Mouse (Mus musculus): Measurements from ENCODE around the gene Abhd6. TPM values are rescaled to one million over a fixed set of nuclear protein-coding genes. Genes with fewer than 3 reads are reported as not detected.

Abhd6 gene
- polyA plus RNA-seq, 1 experiment from 2014 or later, result 91.7 TPM

DNA sequence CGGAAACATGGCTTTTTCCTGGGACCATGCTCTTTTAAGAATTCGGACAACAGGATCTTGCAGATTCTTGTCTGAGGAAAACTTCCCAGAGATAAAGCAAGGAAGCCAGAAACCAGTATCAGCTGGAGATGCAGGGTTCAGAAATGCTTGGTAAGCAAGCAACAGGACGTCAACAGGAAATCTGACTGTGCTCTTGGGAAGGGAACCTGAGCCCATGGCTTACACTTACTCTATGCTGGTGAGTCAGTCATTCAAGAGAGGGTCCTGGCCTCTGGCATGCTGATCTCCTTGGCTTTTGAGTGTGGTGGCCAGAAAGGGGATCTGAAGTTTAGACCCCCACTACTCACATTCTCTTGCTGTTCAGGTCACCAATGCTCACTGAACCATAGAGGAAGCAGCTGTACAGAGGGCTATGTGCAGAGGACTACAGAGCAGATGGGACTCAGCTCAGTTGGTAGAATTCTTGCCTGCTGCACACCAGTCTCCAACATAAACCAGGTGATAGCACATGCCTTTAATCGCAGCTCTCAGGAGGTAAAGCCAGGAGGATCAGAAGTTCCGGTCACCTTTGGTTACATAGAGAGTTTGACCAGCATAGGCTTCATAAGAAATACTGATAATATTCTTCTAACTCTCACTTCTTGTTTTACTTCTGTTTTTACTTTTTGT, 11.5 kb upstream of the Abhd6 start:
- H3K4me3 ChIP-seq (ENCODE audit: low read depth, low read length), result no peak overlapping the region
- no peaks in the 10 kb centered on the region for H3K9me3 ChIP-seq (ENCODE audit: control insufficient read depth, low read length)
- no peaks in the 10 kb centered on the region for H3K36me3 ChIP-seq (ENCODE audit: control insufficient read depth, insufficient read depth, low read length)
- H3K4me2 ChIP-seq (replicated peaks; ENCODE audit: low read depth), result no peak overlapping the region
- no peaks in the 10 kb centered on the region for H3K27me3 ChIP-seq (ENCODE audit: control insufficient read depth, insufficient read depth, low read length)
- no peak overlapping the region for H3K9ac ChIP-seq (ENCODE audit: low read length)
- H3K4me1 ChIP-seq (replicated peaks; ENCODE audit: control insufficient read depth, insufficient read depth), result no peaks in the 10 kb centered on the region
- TF ChIP-seq EP300 (optimal IDR thresholded peaks at IDR 0.05) (no peak), CTCF (IDR thresholded peaks at IDR 0.05; ENCODE audit: low read depth) (no peak)
- 77% methylated on average over 5 of the region's 5 CpGs for WGBS
- DNase-seq (ENCODE audit: low spot score) (no peak), ATAC-seq (ENCODE audit: low FRiP score, low TSS enrichment) (no peak)
- no peak overlapping the region for H3K27ac ChIP-seq (replicated peaks)

DNA sequence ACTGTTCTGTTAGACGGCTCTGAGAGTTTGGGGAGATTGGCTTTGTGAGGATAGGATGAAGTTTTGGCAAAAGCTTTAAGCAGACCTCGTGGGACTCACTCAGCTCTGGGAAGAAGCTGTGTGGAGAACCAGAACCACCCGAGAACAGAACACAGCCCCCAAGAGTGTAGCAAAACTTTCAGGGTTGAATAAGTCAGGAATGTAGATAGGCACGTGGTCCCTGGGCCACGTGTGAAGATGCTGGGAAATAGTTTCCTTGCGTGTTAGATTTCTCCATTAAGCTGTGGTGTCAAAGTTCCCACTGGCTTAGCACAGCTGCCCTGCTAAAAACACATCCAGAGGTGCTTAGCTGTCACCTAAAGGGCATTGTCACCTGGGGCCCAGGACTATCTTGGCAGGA, 10.5 kb upstream of the Abhd6 start:
- H3K9ac ChIP-seq (ENCODE audit: low read length), result no peak overlapping the region

DNA sequence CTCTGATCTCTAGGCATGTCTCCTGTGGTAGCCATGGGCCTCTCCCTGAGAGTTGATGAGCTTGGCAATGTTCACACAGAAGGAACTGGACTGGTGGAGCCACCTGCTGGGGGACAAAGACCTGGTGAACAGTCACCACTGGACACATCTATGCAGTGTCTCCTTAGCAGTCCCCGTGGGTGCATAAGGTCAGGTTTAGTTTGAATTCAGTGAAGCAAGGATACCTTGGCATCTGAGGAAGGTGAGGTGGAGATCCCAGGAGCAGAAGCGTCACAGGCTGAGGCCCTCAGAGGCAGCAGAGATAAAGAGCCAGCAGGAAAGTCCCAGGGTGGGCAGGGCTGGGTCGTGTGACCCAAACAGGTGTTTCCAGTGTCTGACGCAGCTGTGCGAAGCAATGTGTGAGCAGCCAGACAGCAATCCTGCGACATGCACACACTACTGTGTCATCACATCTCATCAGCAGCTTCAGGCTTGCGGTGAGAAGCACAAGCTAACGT, 8.4 kb upstream of the Abhd6 start, which contains the start of gene Dnase1l3:
Gene Dnase1l3 (minus strand): TSS at position 303 of the 497 bp plus-strand sequence.
- no peak within 1 kb of the TSS for H3K4me3 ChIP-seq (ENCODE audit: low read depth, low read length)
- peak; percentile 60 for ATAC-seq (ENCODE audit: low FRiP score, low TSS enrichment)

More for the DNA sequence above, 10.5 kb upstream of the Abhd6 start:
- no peak overlapping the region for H3K4me2 ChIP-seq (replicated peaks; ENCODE audit: low read depth)
- no peak overlapping the region for H3K4me3 ChIP-seq (ENCODE audit: low read depth, low read length)
- no peak for TF ChIP-seq EP300 (optimal IDR thresholded peaks at IDR 0.05)
- no peak for TF ChIP-seq CTCF (IDR thresholded peaks at IDR 0.05; ENCODE audit: low read depth)
- no peaks in the 10 kb centered on the region for H3K4me1 ChIP-seq (replicated peaks; ENCODE audit: control insufficient read depth, insufficient read depth)
- no peaks in the 10 kb centered on the region for H3K27me3 ChIP-seq (ENCODE audit: control insufficient read depth, insufficient read depth, low read length)
- no peak for DNase-seq (ENCODE audit: low spot score)
- no peaks in the 10 kb centered on the region for H3K9me3 ChIP-seq (ENCODE audit: control insufficient read depth, low read length)
- 58% methylated on average over 6 of the region's 6 CpGs for WGBS
- no peaks in the 10 kb centered on the region for H3K36me3 ChIP-seq (ENCODE audit: control insufficient read depth, insufficient read depth, low read length)
- no peak overlapping the region for H3K27ac ChIP-seq (replicated peaks)
- no peak for ATAC-seq (ENCODE audit: low FRiP score, low TSS enrichment)

DNA sequence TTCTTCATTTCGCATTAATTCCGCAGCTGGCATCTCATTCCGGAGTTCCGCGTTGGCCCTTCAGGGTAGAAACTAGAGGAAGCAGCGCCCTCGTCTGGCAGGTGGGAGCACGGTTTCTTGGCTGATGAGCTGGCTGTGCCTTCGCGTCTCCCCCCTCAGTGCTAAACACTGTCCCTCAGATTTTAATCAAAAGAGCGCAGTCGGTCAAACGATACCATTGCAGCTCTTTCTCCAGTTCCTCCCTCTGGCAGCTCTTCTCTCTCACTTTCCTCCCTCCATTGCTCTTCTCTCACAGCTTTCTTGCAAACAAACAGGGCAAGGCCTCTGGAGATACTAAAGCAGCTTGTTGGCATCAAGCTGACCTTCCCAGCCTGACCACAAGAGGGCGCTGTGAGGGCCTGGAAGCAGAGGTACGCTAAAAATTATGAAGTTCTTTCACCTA, 5.4 kb upstream of the Abhd6 start:
- Histone ChIP-seq H3K9me3 (ENCODE audit: control insufficient read depth, low read length) (no peaks in the 10 kb centered on the region), H3K4me3 (ENCODE audit: low read depth, low read length) (0 out of 2 replicates have a peak overlapping the region, but pooled peaks have one; percentile 17), H3K36me3 (ENCODE audit: control insufficient read depth, insufficient read depth, low read length) (no peaks in the 10 kb centered on the region), H3K27me3 (ENCODE audit: control insufficient read depth, insufficient read depth, low read length) (no peaks in the 10 kb centered on the region), H3K27ac (replicated peaks) (no peak overlapping the region), H3K9ac (ENCODE audit: low read length) (peak overlapping the region; percentile 38; the same call in 1 of the 2 replicates), H3K4me1 (replicated peaks; ENCODE audit: control insufficient read depth, insufficient read depth) (no peaks in the 10 kb centered on the region), H3K4me2 (replicated peaks; ENCODE audit: low read depth) (peak overlapping the region; percentile 45)
- peak; percentile 50; the same call in 1 of the 2 replicates for ATAC-seq (ENCODE audit: low FRiP score, low TSS enrichment)
- DNase-seq (ENCODE audit: low spot score), result peak; percentile 91
- TF ChIP-seq EP300 (optimal IDR thresholded peaks at IDR 0.05) (no peak), CTCF (IDR thresholded peaks at IDR 0.05; ENCODE audit: low read depth) (peak; percentile 78)
- 2% methylated on average over 15 of the region's 15 CpGs for WGBS

More for the DNA sequence above, 8.4 kb upstream of the Abhd6 start, which contains the start of gene Dnase1l3:
- no peak within 1 kb of the TSS for H3K4me2 ChIP-seq (replicated peaks; ENCODE audit: low read depth)
- DNase-seq (ENCODE audit: low spot score), result peak; percentile 62
- TF ChIP-seq CTCF (IDR thresholded peaks at IDR 0.05; ENCODE audit: low read depth) (peak; percentile 75), EP300 (optimal IDR thresholded peaks at IDR 0.05) (no peak)
- H3K9ac ChIP-seq (ENCODE audit: low read length), result no peak within 1 kb of the TSS
- H3K9me3 ChIP-seq (ENCODE audit: control insufficient read depth, low read length), result no peaks in the 10 kb centered on the region
- H3K36me3 ChIP-seq (ENCODE audit: control insufficient read depth, insufficient read depth, low read length), result no peaks in the 10 kb centered on the region
- H3K4me1 ChIP-seq (replicated peaks; ENCODE audit: control insufficient read depth, insufficient read depth), result no peaks in the 10 kb centered on the region
- 45% methylated on average over 8 of the region's 8 CpGs for WGBS
- H3K27me3 ChIP-seq (ENCODE audit: control insufficient read depth, insufficient read depth, low read length), result no peaks in the 10 kb centered on the region
- no peak within 1 kb of the TSS for H3K27ac ChIP-seq (replicated peaks)

DNA sequence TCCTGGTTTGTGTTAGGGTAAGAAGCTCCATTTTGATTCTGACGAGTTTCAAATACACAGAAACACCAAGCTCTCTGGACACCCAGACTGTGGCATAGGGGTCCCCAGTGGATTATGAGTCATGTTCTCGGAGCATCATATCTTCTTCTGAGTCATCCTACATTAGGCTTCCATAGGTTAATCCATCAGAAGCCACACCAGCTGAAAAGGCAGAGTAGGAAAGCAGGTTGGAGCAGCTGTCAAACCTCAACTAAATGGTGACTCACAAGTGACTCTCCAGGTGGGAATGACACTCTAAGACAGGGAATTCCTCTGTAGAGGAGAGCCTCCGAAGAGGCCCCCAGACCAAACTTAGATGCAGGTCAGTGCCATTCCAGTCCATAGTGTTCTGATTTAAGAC, 3.7 kb upstream of the Abhd6 start:
- 64% methylated on average over 3 of the region's 3 CpGs for WGBS
- DNase-seq (ENCODE audit: low spot score) (no peak), ATAC-seq (ENCODE audit: low FRiP score, low TSS enrichment) (peak; percentile 53; the same call in 1 of the 2 replicates)
- H3K4me2 ChIP-seq (replicated peaks; ENCODE audit: low read depth), result no peak overlapping the region
- H3K9me3 ChIP-seq (ENCODE audit: control insufficient read depth, low read length), result no peaks in the 10 kb centered on the region
- H3K4me3 ChIP-seq (ENCODE audit: low read depth, low read length), result no peak overlapping the region
- H3K9ac ChIP-seq (ENCODE audit: low read length), result no peak overlapping the region
- H3K4me1 ChIP-seq (replicated peaks; ENCODE audit: control insufficient read depth, insufficient read depth), result no peaks in the 10 kb centered on the region
- H3K36me3 ChIP-seq (ENCODE audit: control insufficient read depth, insufficient read depth, low read length), result no peaks in the 10 kb centered on the region
- peak overlapping the region; percentile 77; the same call in 1 of the 2 replicates for H3K27ac ChIP-seq (replicated peaks)
- TF ChIP-seq CTCF (IDR thresholded peaks at IDR 0.05; ENCODE audit: low read depth), result no peak
- peak; percentile 86 for TF ChIP-seq EP300 (optimal IDR thresholded peaks at IDR 0.05)
- H3K27me3 ChIP-seq (ENCODE audit: control insufficient read depth, insufficient read depth, low read length), result no peaks in the 10 kb centered on the region

DNA sequence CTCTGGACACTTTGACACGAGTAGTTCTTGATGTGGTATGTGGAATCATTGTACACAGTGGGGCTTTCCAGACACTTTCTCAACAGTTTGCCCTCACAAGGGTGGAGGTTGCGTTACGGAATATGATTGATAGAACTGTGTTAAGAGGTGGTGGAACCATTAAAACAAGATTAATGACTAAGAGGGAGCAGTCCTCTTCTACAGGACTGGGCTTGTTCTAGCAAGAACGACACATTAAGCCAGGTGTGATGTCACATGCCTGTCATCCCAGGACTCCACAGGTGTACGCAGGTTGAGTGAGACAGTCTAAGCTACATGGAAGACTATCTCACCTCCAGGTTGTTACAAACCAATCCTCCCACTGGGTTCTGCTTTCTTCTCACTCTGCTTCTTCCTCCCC, 3.3 kb upstream of the Abhd6 start:
- peak; percentile 51 for ATAC-seq (ENCODE audit: low FRiP score, low TSS enrichment)

More for the DNA sequence above, 3.3 kb upstream of the Abhd6 start:
- 51% methylated on average over 5 of the region's 5 CpGs for WGBS
- Histone ChIP-seq H3K4me2 (replicated peaks; ENCODE audit: low read depth) (no peak overlapping the region), H3K9me3 (ENCODE audit: control insufficient read depth, low read length) (no peaks in the 10 kb centered on the region), H3K4me3 (ENCODE audit: low read depth, low read length) (no peak overlapping the region), H3K9ac (ENCODE audit: low read length) (no peak overlapping the region), H3K36me3 (ENCODE audit: control insufficient read depth, insufficient read depth, low read length) (no peaks in the 10 kb centered on the region), H3K4me1 (replicated peaks; ENCODE audit: control insufficient read depth, insufficient read depth) (no peaks in the 10 kb centered on the region), H3K27ac (replicated peaks) (peak overlapping the region; percentile 77; the same call in 1 of the 2 replicates), H3K27me3 (ENCODE audit: control insufficient read depth, insufficient read depth, low read length) (no peaks in the 10 kb centered on the region)
- DNase-seq (ENCODE audit: low spot score), result no peak
- TF ChIP-seq CTCF (IDR thresholded peaks at IDR 0.05; ENCODE audit: low read depth) (no peak), EP300 (optimal IDR thresholded peaks at IDR 0.05) (peak; percentile 29)
